Mouse (Mus musculus) kidney, adult 11 months (tissue): ENCODE measurements around the gene Gm15448.
"Not testable (repeated sequence)": the region's sequence is repeated elsewhere in the genome, so short reads cannot be mapped to it uniquely, and the experiment has no call there.

Experiments used
- DNase-seq: peaks from one replicate; pipeline ENCODE4 v3.0.0; 2022

The Gm15448 gene

DNA sequence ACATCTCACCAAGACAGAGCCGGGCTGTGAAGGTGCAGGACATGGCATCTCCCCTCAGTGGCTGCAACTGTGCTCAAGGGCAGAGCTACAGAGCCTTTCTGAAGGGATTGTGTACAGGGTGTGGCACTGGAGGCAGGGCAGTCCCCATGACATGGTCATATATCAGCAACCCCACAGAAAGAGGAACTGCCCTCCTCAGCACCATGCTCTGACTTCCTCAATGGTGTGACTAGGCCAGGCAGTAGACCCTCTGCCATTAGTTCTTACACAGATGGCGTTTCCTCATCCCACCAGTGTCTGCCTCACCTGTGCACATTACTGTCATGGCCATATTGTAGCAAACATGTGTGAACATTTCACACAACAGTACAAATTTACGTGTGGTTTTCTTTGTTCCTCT, at the start of gene Gm15448:
Gene Gm15448 (minus strand): TSS at position 89 of the 400 bp plus-strand sequence.
- not testable (repeated sequence) for DNase-seq

GRCm38 (mm10) chr7:3875032-3875431, 49.5 kb upstream of the Gm15448 start:
- not testable (repeated sequence) for DNase-seq

GRCm38 (mm10) chr7:3844951-3845350, 19.5 kb upstream of the Gm15448 start, which contains the start of gene Pira2:
Gene Pira2, minus strand, starts transcription at chr7:3845051.
- not testable (repeated sequence) for DNase-seq

- DNase-seq = not testable (repeated sequence)
Observed at GRCm38 (mm10) chr7:3837854-3838253, 12.4 kb upstream of the Gm15448 start.

DNA sequence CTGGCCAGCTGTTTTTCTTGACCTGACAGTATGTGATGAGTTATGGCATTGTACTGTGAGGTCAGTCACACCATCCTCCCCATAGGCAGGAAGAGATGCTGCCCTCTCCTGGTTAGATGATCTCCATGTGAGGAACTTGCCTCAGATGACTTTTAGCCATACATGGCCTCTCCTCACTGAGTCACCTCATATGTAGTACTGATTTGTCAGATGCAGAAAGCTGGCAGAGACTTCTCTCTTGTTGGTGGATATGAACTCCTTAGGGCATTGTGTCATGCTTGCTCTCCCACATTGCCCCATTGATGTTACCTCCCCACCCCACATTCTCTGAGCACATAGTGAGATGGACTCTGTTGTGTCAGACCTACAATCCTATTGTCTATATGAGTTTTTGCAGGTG, 5.1 kb upstream of the Gm15448 start:
- DNase-seq = not testable (repeated sequence)

GRCm38 (mm10) chr7:3811912-3812311, 13.6 kb downstream of the Gm15448 start:
- DNase-seq = not testable (repeated sequence)

DNA sequence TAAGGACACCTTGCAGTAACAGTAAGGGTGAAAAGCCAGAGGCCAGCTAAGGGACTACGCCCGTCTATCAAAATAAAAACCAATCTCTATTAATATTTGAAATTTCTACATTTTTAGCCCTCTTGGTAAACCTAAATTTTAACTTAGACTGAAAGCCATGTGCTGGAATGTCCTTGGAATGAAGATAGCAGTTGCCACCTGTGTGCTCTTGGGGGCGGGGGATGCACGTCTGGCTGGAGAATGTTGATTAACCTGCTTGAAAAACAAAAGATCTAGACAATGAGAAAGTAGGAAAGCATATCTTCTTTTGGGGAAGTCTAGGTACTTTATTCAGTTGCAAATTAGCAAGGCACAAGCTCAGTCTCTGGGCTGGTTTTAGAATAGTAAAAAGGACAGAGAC, 22.6 kb downstream of the Gm15448 start:
- DNase-seq = not testable (repeated sequence)

DNA sequence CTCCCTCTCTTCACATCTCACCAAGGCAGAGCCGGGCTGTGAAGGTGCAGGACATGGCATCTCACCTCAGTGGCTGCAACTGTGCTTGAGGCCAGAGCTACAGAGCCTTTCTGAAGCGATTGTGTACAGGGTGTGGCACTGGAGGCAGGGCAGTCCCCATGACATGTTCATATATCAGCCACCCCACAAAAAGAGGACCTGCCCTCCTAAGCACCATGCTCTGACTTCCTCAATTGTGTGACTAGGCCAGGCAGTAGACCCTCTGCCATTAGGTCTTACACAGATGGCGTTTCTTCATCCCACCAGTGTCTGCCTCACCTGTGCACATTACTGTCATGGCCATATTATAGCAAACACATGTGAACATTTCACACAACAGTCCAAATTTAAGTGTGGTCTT, 25.5 kb downstream of the Gm15448 start:
- not testable (repeated sequence) for DNase-seq

- not testable (repeated sequence) for DNase-seq
Observed at GRCm38 (mm10) chr7:3796286-3796685, 29.2 kb downstream of the Gm15448 start.
